Mouse (Mus musculus) bone marrow macrophage, adult 2 months (primary cell): ENCODE measurements at regions not wholly inside any gene's neighbourhood (a gene's known extent, or its start where the extent isn't known, plus 50 kb on each side); places are given as distances from the start of the nearest gene placed in this dataset.

Experiments used
- H3K27ac ChIP-seq: 2 replicates; pipeline ENCODE4 v1.5.1; 2012; ENCODE audit warnings: low read depth, low read length; ENCODE audit not compliant: insufficient read depth
- H3K4me1 ChIP-seq: 2 replicates; pipeline ENCODE4 v1.6.1; 2012; ENCODE audit warnings: low read length; ENCODE audit not compliant: control insufficient read depth, insufficient read depth
- H3K4me3 ChIP-seq: 2 replicates; pipeline ENCODE4 v1.5.1; 2012; ENCODE audit warnings: mild to moderate bottlenecking, low read length, moderate library complexity; ENCODE audit not compliant: insufficient read depth
- CTCF ChIP-seq: IDR thresholded peaks from 2 replicates; pipeline ENCODE4 v1.5.1; 2012; ENCODE audit warnings: low read depth, mild to moderate bottlenecking, low read length, moderate library complexity
- POLR2A ChIP-seq: IDR thresholded peaks from 2 replicates; pipeline ENCODE4 v1.6.1; 2012; ENCODE audit warnings: mild to moderate bottlenecking, low read depth, low read length, borderline replicate concordance

DNA sequence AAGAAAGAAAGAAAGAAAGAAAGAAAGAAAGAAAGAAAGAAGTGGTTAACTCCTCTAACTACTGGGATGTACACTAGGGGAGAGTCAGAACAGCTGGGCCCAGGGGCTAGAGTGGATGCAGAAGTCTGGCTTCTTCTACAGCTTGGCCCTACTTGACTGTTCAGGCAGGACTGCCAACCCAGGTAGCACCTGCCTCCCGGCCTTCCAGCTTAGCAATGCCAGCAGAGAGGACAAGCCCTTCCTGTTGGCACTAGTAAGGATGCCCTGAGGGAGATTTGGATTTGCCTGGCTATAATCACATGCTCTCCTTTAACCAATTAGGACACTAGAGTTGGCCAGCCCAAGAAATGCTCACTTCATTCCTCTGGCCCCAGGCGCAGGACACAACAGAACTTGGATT is 219.9 kb downstream of the Bcor start:
- no peaks in the 10 kb centered on the region for H3K4me1 ChIP-seq
- no peak overlapping the region for H3K4me3 ChIP-seq
- TF ChIP-seq CTCF, result no peak
- no peak for TF ChIP-seq POLR2A
- H3K27ac ChIP-seq, result no peak overlapping the region

DNA sequence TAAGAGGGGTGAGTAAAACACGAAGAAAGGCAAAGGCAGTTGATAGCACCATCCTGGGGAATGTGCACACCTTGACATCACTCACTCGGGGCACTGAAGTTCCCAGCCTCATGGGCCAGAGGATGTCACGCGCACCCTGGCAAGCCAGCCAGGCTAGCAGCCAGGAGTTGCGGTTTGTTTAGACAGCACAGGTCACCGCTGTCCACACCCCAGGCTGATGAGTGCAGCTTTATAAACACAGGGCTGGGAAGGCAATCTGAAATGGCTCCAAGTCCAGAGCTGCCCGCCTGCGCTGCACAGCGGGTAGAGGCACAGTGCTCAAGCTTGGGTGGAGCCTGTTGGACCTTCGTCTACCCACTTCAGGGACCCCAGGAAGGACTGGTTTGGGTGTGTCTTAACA is 216.8 kb downstream of the Bcor start:
- Histone ChIP-seq H3K27ac (no peak overlapping the region), H3K4me1 (no peaks in the 10 kb centered on the region), H3K4me3 (no peak overlapping the region)
- TF ChIP-seq CTCF (no peak), POLR2A (no peak)

DNA sequence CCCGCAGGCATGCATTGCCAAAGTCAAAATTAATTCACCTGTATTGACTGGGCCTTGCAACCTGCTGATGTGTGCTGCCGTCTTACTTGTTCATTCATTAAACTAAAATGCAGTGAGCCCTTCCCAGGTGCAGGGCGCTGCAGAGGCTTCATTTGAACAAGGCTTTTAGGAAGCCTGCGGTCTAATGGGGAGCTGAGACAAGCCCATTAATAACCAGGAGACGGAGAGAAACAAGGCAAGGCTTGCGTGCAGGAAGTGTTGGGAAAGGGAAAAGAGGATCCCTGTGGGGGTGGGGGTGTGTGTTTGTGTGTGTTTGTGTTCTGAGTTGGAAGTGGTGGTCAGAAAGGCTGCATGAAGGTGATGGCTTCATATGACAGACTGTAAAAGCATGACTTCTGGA is 215.6 kb downstream of the Bcor start:
- H3K4me3 ChIP-seq, result no peak overlapping the region
- no peak overlapping the region for H3K27ac ChIP-seq
- no peak for TF ChIP-seq CTCF
- TF ChIP-seq POLR2A, result no peak
- no peaks in the 10 kb centered on the region for H3K4me1 ChIP-seq

DNA sequence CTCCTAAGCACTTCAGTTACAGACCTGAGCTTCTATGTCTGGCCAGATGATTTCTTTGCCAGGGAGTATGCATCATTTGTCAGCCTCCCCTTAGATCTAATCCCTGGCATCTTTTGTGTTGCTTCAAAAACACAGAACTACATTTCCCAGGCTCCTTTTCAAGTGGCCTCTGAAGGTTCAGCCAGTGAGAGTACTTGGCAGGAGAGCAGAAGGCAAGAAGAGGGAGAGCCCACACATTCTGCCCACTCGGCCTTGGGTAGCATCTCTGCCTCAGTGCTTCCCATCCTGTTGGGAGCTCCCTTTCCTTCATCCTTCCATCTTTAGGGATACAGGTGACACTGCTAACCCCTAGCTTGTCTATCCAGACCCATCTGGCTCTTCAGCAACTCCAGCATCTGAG is 214.9 kb downstream of the Bcor start:
- TF ChIP-seq POLR2A (no peak), CTCF (no peak)
- H3K4me3 ChIP-seq, result no peak overlapping the region
- H3K4me1 ChIP-seq, result no peaks in the 10 kb centered on the region
- H3K27ac ChIP-seq, result no peak overlapping the region

DNA sequence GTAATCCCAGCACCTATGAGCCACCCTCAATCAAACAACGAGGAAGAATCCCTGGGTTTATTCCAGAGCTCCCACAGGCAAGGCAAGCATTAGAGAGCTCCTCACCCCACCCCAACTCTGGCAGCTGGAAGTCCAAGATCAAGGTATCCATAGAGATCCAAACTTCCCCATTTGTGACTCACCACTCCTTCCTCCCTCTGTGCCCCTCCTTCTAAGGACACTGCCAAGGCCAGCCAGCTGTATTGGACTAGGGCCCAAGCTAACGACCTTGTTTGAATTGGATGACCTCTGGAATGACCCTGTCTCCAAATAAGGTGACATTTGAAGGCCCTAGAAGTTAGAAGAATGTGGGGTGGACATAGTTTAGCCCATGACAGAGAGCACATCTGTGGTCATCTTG is 208.0 kb downstream of the Bcor start:
- H3K4me3 ChIP-seq, result no peak overlapping the region
- TF ChIP-seq POLR2A (no peak), CTCF (no peak)
- H3K4me1 ChIP-seq, result peaks cover 4% of the 10 kb centered on the region
- H3K27ac ChIP-seq, result no peak overlapping the region

DNA sequence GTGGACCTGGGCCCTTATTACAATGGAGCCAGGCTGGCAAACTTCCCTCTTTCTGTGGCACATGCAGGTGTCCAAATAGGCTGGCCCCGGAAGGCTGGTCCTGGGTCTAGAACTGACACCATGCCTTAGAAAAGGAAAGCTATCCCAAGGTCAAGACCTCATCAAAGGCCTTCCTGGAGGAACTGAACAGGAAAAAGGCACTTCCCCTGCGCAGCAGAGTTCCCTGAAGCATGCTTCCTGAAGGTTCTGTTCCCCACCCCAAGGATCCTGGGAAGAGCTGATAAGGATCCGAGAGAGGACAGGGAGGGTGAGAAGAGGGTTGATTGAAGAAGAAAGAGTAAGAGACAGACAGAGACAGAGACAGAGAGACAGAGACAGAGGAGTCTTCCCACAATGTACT is 204.0 kb downstream of the Bcor start:
- peaks cover 7% of the 10 kb centered on the region for H3K4me1 ChIP-seq
- TF ChIP-seq POLR2A, result no peak
- TF ChIP-seq CTCF, result no peak
- H3K4me3 ChIP-seq, result no peak overlapping the region
- no peak overlapping the region for H3K27ac ChIP-seq

DNA sequence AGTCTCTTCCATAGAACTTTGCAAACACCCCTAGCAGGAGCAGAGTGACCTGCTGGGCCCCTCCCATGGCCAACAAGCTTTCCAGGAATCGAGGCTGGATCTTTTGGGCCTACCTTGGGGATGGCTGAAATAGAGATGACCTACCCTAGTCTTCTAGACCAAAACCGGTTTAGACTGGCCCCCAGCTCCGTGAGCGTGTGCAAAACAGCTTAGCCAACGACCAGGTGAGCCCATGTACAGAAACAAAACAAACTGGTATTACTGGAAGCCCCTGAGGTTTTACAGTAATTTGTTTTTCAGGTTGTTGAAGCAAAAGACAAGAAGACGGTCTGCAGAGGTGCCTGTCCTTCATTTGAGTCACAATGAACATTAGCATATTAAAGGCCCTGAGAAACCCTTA is 203.1 kb downstream of the Bcor start:
- no peak for TF ChIP-seq POLR2A
- TF ChIP-seq CTCF, result no peak
- Histone ChIP-seq H3K4me3 (no peak overlapping the region), H3K27ac (no peak overlapping the region), H3K4me1 (peaks cover 7% of the 10 kb centered on the region)

DNA sequence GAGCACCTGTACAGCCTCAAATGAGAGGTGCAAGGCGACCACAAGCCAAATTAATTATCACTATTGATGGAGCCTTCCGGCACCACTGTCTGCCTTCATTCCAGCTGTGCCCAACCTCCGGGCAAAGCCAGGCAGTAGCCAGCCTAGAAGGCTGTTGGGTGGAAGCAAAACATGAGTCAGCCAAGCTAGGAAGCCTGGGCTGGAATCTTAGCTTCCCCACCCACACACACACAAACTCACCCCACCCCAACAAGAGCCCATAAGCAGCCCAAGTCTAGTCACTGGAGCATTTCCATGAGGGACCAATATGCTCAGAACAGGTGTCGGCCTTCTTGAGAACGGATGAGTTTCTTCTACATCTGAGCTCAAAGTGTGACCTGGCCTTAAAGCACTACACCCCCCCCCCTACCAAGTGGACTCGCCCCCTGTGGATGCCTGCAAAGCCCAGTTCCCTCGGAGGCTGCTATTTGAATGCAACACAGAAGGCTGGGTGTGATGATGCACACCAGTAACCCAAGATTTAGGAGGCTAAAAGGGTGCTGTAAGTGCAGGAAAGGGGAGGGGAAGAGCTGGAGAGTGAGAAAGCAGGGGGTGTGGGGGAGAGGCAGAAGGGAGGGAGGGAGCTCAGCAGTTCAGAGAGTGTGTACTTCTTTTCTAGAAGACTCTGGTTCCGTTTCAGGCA is 200.1 kb downstream of the Bcor start:
- Histone ChIP-seq H3K4me3 (no peak overlapping the region), H3K27ac (no peak overlapping the region), H3K4me1 (peaks cover 7% of the 10 kb centered on the region)
- TF ChIP-seq CTCF, result no peak
- no peak for TF ChIP-seq POLR2A

DNA sequence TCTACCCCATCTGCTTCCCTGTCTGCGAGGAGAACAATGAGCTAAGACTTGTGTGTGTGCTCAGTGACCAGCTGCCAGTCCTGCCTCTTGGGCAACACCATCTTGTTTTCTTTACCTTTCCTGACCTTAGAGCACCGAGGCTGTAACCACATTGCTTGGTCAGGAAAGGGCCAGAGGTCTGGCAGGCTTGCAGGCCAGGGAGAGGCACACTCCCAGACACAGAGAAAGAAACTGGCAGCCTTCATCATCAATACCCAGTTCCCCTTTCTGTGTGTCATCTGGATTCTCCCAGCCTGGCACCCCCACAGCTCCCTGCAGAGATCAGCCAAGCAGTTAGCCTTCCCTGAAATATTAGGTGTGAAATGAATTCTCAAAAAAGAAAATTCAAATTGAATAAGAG is 198.8 kb downstream of the Bcor start:
- no peak overlapping the region for H3K4me3 ChIP-seq
- no peak for TF ChIP-seq POLR2A
- H3K27ac ChIP-seq, result no peak overlapping the region
- peaks cover 7% of the 10 kb centered on the region for H3K4me1 ChIP-seq

DNA sequence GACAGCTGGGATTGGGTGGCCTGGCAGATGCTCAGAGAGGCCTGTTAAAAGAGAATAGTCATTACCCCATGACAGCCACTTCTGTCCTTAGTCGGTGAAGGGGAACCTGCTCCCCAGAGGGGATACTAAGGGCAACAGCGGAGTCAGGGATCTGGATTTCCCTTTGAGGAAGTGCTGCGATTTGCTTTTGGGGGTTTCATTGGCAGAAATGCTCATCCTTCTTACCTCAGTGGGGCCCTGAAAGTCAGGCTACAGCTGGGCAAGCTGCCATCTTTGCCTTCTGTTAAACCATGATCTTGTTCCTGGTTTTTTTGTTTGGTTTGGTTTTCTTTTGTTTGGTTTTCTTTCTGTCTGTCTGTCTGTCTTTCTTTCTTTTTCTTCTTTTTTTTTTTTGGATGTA is 195.7 kb downstream of the Bcor start:
- Histone ChIP-seq H3K4me1 (peaks cover 7% of the 10 kb centered on the region), H3K27ac (no peak overlapping the region), H3K4me3 (no peak overlapping the region)
- TF ChIP-seq POLR2A (no peak), CTCF (no peak)

DNA sequence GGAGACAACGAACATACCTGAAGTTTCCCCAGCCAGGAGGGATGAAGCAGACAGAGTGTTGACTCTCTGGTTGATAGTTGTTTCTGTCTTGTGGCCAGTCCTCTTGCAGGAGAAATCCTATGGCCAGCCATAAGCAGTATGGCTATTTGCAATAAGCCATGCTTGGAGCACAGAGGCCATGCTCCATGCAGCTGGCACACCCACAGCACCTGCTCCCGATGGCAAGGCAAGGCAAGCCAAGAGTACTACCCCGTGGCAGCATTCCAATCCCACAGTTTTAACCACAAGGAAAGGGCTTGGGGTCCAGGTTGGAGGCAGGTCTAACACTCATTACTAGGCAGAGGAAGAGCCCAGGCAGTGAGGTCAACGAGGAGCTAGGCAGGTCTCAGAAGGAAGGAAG is 181.5 kb downstream of the Bcor start:
- H3K27ac ChIP-seq, result no peak overlapping the region
- H3K4me1 ChIP-seq, result peaks cover 4% of the 10 kb centered on the region; the same call in 1 of the 2 replicates
- no peak overlapping the region for H3K4me3 ChIP-seq
- TF ChIP-seq POLR2A (no peak), CTCF (no peak)
